Mouse (Mus musculus): ENCODE results near the gene Flt1. TPM values are rescaled to one million over a fixed set of nuclear protein-coding genes. Genes with fewer than 3 reads are reported as not detected.
"Not testable (repeated sequence)": the region's sequence is repeated elsewhere in the genome, so short reads cannot be mapped to it uniquely, and the experiment has no call there.

Gene Flt1
- polyA plus RNA-seq, 1 experiment from 2014 or later = 11.5 TPM

- not testable (repeated sequence) for H3K27me3 ChIP-seq (ENCODE audit: control insufficient read depth, insufficient read depth, low read length); ATAC-seq (ENCODE audit: insufficient number of reproducible peaks, insufficient read depth, low FRiP score, low read depth); H3K4me3 ChIP-seq (ENCODE audit: low read depth, low read length); H3K27ac ChIP-seq (ENCODE audit: low read length); H3K9ac ChIP-seq (replicated peaks; ENCODE audit: low read depth, low read length); H3K4me1 ChIP-seq (ENCODE audit: control insufficient read depth, insufficient read depth, low read length); H3K4me2 ChIP-seq (replicated peaks; ENCODE audit: low read depth, low read length); H3K36me3 ChIP-seq (ENCODE audit: control insufficient read depth, insufficient read depth, low read length); H3K9me3 ChIP-seq (ENCODE audit: control insufficient read depth, low read depth, low read length)
- WGBS = 74% methylated on average over 6 of the region's 6 CpGs
Observed at GRCm38 (mm10) chr5:147557641-147558040, 168.2 kb downstream of the Flt1 start.

DNA sequence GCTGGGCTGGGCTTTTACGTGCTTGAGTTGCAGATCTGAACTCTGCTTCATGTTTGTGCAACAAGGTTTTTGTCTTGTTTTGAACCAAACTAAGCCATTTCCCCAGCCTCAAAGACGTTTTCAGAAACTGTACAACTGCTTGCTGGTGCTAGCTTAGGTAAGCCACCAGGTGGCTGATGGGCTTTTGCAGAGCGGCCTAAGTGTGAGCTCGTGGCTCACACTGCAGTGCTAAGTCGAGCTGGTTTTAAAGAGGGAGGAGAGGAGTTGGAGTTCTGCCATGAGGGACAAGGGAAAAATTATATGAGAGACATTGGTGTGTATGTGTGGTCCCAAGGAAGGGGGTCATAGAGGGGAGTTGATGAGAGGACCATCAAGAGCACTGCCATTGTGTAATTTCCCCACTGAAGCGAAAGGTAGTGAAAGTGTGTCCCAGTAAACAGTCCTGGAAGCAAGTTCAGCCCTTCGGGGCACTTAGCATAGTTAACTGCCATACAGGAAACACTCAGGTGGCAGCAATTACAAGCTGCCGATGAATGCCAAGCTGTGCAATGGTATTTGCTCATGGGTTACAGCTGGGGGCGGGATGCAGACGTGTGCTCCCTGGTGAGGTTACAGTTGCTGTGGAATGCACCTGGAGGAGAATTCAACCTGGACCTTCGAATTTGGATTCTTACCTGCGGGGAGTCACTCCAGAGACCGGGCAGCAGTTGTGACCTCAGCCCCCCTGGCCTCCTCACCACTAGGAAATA lies 173.8 kb downstream of the Flt1 start:
- 83% methylated on average over 13 of the region's 13 CpGs for WGBS
- Histone ChIP-seq H3K4me1 (ENCODE audit: control insufficient read depth, insufficient read depth, low read length) (no peaks in the 10 kb centered on the region), H3K9ac (replicated peaks; ENCODE audit: low read depth, low read length) (no peak overlapping the region), H3K9me3 (ENCODE audit: control insufficient read depth, low read depth, low read length) (no peaks in the 10 kb centered on the region), H3K4me3 (ENCODE audit: low read depth, low read length) (no peak overlapping the region), H3K36me3 (ENCODE audit: control insufficient read depth, insufficient read depth, low read length) (no peaks in the 10 kb centered on the region; the same call in 1 of the 2 replicates), H3K4me2 (replicated peaks; ENCODE audit: low read depth, low read length) (no peak overlapping the region), H3K27ac (ENCODE audit: low read length) (no peak overlapping the region), H3K27me3 (ENCODE audit: control insufficient read depth, insufficient read depth, low read length) (no peaks in the 10 kb centered on the region)
- no peak for ATAC-seq (ENCODE audit: insufficient number of reproducible peaks, insufficient read depth, low FRiP score, low read depth)

DNA sequence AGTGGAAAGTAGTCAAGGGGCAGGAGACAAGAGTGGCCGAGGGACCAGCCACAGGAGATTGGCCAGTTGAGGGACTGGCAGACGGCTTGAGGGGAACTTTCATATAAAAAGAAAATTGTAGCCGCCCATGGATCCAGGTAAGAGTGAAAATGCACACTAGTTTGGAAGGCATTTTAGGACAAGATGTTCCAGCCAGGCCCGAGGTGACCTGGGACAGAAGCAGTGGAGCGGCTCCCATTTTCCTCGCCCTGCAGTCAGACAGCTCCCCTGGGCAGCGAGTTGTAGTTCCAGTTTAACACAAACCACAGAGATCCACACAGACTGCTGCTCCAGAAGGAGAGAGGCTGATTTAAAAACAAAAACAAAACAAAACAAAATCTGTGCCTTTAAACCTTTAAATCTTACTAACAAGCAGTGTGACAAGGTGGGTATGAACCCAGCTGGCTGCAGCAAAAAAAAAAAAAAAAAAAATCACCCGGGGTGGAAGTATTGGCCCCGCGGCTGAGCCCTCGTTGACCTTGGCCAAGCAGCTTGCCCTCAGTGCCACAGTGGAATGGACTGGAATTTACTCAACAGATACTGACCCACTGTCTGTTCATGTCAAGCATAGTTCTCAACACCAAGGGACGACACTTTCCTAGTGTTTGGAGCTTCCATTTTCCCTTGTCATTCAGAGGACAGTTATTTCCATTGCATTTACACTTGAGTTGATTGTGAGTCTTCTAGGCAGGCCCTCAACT lies 176.6 kb downstream of the Flt1 start:
- H3K27ac ChIP-seq (ENCODE audit: low read length) = no peak overlapping the region
- no peaks in the 10 kb centered on the region for H3K4me1 ChIP-seq (ENCODE audit: control insufficient read depth, insufficient read depth, low read length)
- H3K27me3 ChIP-seq (ENCODE audit: control insufficient read depth, insufficient read depth, low read length) = no peaks in the 10 kb centered on the region
- no peak overlapping the region for H3K4me3 ChIP-seq (ENCODE audit: low read depth, low read length)
- H3K36me3 ChIP-seq (ENCODE audit: control insufficient read depth, insufficient read depth, low read length) = peaks cover 17% of the 10 kb centered on the region
- H3K9ac ChIP-seq (replicated peaks; ENCODE audit: low read depth, low read length) = no peak overlapping the region
- no peak for ATAC-seq (ENCODE audit: insufficient number of reproducible peaks, insufficient read depth, low FRiP score, low read depth)
- WGBS = 85% methylated on average over 12 of the region's 12 CpGs
- no peaks in the 10 kb centered on the region for H3K9me3 ChIP-seq (ENCODE audit: control insufficient read depth, low read depth, low read length)
- H3K4me2 ChIP-seq (replicated peaks; ENCODE audit: low read depth, low read length) = no peak overlapping the region

- 51% methylated on average over 11 of the region's 11 CpGs for WGBS
- 0 out of 2 replicates have a peak, but pooled peaks have one; percentile 23 for ATAC-seq (ENCODE audit: insufficient number of reproducible peaks, insufficient read depth, low FRiP score, low read depth)
- no peaks in the 10 kb centered on the region for H3K27me3 ChIP-seq (ENCODE audit: control insufficient read depth, insufficient read depth, low read length)
- no peak overlapping the region for H3K4me2 ChIP-seq (replicated peaks; ENCODE audit: low read depth, low read length)
- H3K9me3 ChIP-seq (ENCODE audit: control insufficient read depth, low read depth, low read length) = no peaks in the 10 kb centered on the region
- no peaks in the 10 kb centered on the region for H3K4me1 ChIP-seq (ENCODE audit: control insufficient read depth, insufficient read depth, low read length)
- H3K27ac ChIP-seq (ENCODE audit: low read length) = no peak overlapping the region
- no peak overlapping the region for H3K9ac ChIP-seq (replicated peaks; ENCODE audit: low read depth, low read length)
- H3K36me3 ChIP-seq (ENCODE audit: control insufficient read depth, insufficient read depth, low read length) = peaks cover 27% of the 10 kb centered on the region
- H3K4me3 ChIP-seq (ENCODE audit: low read depth, low read length) = no peak overlapping the region
Observed at GRCm38 (mm10) chr5:147545731-147546241, 180.0 kb downstream of the Flt1 start.

DNA sequence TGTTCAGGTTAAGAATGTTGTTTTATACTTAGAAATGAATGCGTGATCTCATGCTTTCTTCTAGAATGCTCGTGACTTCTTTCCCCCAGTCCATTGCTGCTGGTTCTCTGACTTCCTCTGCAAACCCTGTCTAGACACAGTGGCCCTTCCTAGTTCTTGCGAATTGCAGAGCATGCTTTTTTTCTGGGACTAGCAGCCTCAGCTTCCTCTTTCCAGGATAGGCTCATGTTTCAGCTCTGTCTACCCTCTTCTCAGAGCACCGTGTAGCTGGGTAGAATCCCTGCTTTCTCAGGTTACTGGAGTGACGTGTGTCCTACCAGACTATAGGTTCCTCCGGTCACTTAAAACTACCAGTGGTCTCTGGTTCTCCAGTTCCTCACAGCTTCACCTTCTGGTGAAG lies 183.5 kb downstream of the Flt1 start:
- H3K4me3 ChIP-seq (ENCODE audit: low read depth, low read length) = no peak overlapping the region
- 82% methylated on average over 6 of the region's 6 CpGs for WGBS
- ATAC-seq (ENCODE audit: insufficient number of reproducible peaks, insufficient read depth, low FRiP score, low read depth) = no peak
- no peak overlapping the region for H3K4me2 ChIP-seq (replicated peaks; ENCODE audit: low read depth, low read length)
- no peaks in the 10 kb centered on the region for H3K27me3 ChIP-seq (ENCODE audit: control insufficient read depth, insufficient read depth, low read length)
- H3K9ac ChIP-seq (replicated peaks; ENCODE audit: low read depth, low read length) = no peak overlapping the region
- H3K36me3 ChIP-seq (ENCODE audit: control insufficient read depth, insufficient read depth, low read length) = peaks cover 38% of the 10 kb centered on the region
- no peaks in the 10 kb centered on the region for H3K9me3 ChIP-seq (ENCODE audit: control insufficient read depth, low read depth, low read length)
- H3K27ac ChIP-seq (ENCODE audit: low read length) = no peak overlapping the region
- H3K4me1 ChIP-seq (ENCODE audit: control insufficient read depth, insufficient read depth, low read length) = no peaks in the 10 kb centered on the region

DNA sequence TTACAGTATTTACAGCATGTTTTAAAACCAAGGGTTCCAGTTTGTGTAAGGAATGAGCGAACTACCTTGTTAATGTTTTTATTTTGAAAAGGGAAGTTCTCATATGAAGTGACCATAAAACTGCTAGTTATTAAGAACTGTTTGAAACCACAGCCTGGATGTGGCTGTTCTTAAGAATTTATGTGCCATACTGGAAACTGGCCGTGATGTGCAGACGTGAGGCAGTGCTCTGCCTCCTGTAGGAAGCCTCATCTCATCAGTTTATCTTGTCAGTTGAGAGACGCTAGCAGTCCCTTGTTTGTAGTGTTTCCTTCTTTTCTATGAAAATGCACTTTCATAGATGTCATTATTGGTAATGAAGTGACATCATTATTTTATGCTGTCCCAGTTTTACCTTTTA lies 186.0 kb downstream of the Flt1 start:
- WGBS = 92% methylated on average over 4 of the region's 4 CpGs
- Histone ChIP-seq H3K4me2 (replicated peaks; ENCODE audit: low read depth, low read length) (no peak overlapping the region), H3K9me3 (ENCODE audit: control insufficient read depth, low read depth, low read length) (no peaks in the 10 kb centered on the region), H3K4me1 (ENCODE audit: control insufficient read depth, insufficient read depth, low read length) (no peaks in the 10 kb centered on the region), H3K27ac (ENCODE audit: low read length) (no peak overlapping the region), H3K9ac (replicated peaks; ENCODE audit: low read depth, low read length) (no peak overlapping the region), H3K27me3 (ENCODE audit: control insufficient read depth, insufficient read depth, low read length) (no peaks in the 10 kb centered on the region), H3K4me3 (ENCODE audit: low read depth, low read length) (no peak overlapping the region), H3K36me3 (ENCODE audit: control insufficient read depth, insufficient read depth, low read length) (peaks cover 29% of the 10 kb centered on the region)
- no peak for ATAC-seq (ENCODE audit: insufficient number of reproducible peaks, insufficient read depth, low FRiP score, low read depth)

GRCm38 (mm10) chr5:147539409-147539808 lies 186.4 kb downstream of the Flt1 start:
- WGBS = 94% methylated on average over 4 of the region's 4 CpGs
- no peak overlapping the region for H3K4me3 ChIP-seq (ENCODE audit: low read depth, low read length)
- H3K36me3 ChIP-seq (ENCODE audit: control insufficient read depth, insufficient read depth, low read length) = peaks cover 29% of the 10 kb centered on the region
- H3K9me3 ChIP-seq (ENCODE audit: control insufficient read depth, low read depth, low read length) = no peaks in the 10 kb centered on the region
- H3K4me1 ChIP-seq (ENCODE audit: control insufficient read depth, insufficient read depth, low read length) = no peaks in the 10 kb centered on the region
- H3K9ac ChIP-seq (replicated peaks; ENCODE audit: low read depth, low read length) = no peak overlapping the region
- no peaks in the 10 kb centered on the region for H3K27me3 ChIP-seq (ENCODE audit: control insufficient read depth, insufficient read depth, low read length)
- no peak overlapping the region for H3K27ac ChIP-seq (ENCODE audit: low read length)
- no peak for ATAC-seq (ENCODE audit: insufficient number of reproducible peaks, insufficient read depth, low FRiP score, low read depth)
- no peak overlapping the region for H3K4me2 ChIP-seq (replicated peaks; ENCODE audit: low read depth, low read length)

DNA sequence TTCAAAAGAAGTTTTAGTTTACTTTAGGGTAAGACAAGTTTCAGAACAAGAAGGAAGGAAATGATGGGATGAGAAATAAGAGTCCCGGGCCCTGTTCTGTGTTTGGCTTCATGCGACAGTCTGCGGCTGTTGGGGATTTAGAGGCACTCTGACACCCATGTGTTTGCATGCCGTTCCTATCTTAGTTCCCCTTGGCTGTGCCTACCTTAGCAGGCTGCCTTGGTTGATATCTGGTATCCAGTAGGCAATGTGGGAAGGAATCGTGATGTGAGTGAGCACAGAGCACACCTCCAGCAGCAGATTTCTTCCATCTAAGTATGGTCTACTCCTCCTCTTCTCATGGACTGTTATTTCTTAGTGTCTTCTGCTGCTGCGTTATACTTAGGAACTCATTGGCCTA lies 193.8 kb downstream of the Flt1 start:
- Histone ChIP-seq H3K27ac (ENCODE audit: low read length) (no peak overlapping the region), H3K9me3 (ENCODE audit: control insufficient read depth, low read depth, low read length) (no peaks in the 10 kb centered on the region), H3K27me3 (ENCODE audit: control insufficient read depth, insufficient read depth, low read length) (no peaks in the 10 kb centered on the region), H3K4me3 (ENCODE audit: low read depth, low read length) (no peak overlapping the region), H3K36me3 (ENCODE audit: control insufficient read depth, insufficient read depth, low read length) (peaks cover 14% of the 10 kb centered on the region), H3K4me1 (ENCODE audit: control insufficient read depth, insufficient read depth, low read length) (no peaks in the 10 kb centered on the region), H3K9ac (replicated peaks; ENCODE audit: low read depth, low read length) (no peak overlapping the region), H3K4me2 (replicated peaks; ENCODE audit: low read depth, low read length) (no peak overlapping the region)
- 89% methylated on average over 6 of the region's 6 CpGs for WGBS
- ATAC-seq (ENCODE audit: insufficient number of reproducible peaks, insufficient read depth, low FRiP score, low read depth) = no peak
